Mouse (Mus musculus): ENCODE data around the gene Gk5.

GRCm38 (mm10) chr9:96085293-96085692 is 33.9 kb upstream of the Gk5 start:
- TF ChIP-seq CTCF (IDR thresholded peaks at IDR 0.05; ENCODE audit: low read depth, low read length), result no peak
- TF ChIP-seq EP300 (IDR thresholded peaks at IDR 0.05; ENCODE audit: insufficient read depth, low read depth, low read length), result no peak
